Mouse (Mus musculus): ENCODE data around the gene Car5a. TPM values are rescaled to one million over a fixed set of nuclear protein-coding genes. Genes with fewer than 3 reads are reported as not detected.

Car5a gene
- total RNA-seq (2021): not detected
- long read RNA-seq, experiment 1, partial matches to known transcripts: 0 of 1 reads
- long read RNA-seq, experiment 1, other reads (novel, unspliced or antisense): 1 of 1 reads
- long read RNA-seq, experiment 2, partial matches to known transcripts: 0 of 1 reads
- long read RNA-seq, experiment 2, other reads (novel, unspliced or antisense): 1 of 1 reads

DNA sequence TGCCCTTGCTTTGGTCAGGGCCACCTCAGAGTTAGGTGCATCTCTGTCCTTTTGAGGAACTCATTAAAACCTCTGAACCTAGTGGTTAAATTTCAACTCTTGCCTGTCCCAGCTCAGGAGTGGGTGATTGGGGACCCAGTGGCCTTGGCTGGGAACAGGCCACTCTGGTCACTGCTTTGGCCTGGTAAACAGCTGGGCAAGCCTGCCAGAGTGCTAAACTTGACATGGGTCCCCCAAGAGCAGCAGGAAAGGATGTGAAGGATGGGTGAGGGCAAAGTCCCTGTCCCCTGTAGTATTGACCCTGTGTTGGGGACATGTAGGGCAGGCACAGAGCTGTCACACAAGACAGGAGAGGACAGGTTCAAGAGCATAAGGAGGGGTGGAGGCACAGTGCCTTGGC is at the start of gene Car5a:
TSS of gene Car5a (minus strand) at position 74 of the 400 bp plus-strand sequence.
- intact Hi-C loops (cut with DNase I; ENCODE audit: low total_unique reads): no loop called here
- DNase-seq: no peak

DNA sequence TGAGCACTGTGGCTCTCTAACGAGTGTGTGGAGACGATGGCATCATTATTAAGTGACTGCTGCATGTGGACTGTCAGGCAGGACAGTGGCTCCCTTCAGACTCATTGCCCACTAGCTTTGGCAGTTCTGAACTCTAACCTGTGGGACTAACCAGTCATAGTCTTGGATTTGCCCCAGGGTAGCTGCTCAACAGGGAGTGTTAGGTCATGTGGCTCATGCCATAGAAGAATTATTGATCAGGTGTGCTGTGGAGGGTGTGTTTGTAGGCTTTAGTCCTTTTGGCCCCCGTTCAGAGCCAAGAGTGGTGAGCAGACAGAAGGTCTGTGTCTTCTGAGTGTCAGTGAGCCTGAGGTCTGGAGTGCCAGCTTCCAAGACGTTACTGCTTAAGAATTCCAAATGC is 48.2 kb upstream of the Car5a start:
- no peak for DNase-seq
- intact Hi-C loops (cut with DNase I; ENCODE audit: low total_unique reads): no loop called here

DNA sequence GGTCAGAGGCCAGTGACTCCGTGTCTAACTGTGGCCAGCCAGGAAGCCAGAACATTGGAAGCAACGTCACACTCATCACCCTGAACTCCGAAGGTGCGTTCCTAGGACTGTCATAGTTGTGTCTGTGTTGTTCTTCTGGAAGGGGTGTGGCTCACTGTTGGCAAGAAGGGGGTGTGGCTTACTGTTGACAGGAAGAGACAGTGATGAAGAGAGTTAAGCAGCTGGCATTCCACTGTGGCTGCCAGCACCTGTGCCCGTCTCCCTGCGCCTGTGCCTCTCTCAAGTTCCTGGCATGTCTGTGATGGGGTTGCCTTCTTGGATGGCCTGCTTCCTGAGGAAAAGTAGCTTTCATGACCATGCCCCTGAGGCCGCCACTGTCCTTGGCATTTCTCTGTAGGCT is 46.9 kb upstream of the Car5a start:
- intact Hi-C loops (cut with DNase I; ENCODE audit: low total_unique reads): no loop called here
- peak; percentile 34 for DNase-seq

DNA sequence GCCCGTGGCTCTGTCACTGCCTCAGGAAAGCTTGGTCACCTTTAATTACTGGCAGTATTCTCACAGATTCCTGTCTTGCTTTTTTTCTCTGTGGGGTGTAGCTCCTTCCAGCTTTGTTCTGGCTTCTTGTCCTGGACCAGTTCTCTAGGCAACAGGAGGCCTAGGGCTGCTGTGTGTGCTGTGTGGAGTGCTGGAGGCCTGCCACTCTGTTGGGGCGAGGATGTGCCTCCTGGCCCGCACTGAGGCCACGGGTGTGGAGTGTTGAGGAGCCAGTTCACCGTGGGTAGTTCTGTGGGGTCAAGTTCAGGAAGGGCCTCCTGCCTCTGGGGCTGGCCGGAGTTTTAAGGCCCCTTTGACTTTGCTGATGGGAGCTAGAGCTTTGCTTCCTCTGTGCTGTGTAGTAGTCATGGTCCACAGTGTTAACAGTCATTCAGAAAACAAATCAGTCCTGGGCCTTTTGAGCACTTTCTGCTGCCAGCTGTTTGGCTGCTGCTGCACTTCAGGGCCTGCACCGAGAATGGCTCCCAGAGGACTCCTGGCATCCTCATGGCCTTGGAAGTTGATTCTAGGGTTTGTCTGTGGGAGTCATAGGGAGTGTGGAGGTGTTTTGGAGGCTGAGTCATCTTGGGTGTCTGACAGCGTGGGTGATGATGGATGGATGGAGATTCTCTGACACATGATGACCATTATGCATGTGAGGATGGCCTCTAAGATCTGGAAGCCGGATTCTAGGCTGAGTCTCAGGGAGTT is 46.0 kb upstream of the Car5a start:
- DNase-seq: no peak

DNA sequence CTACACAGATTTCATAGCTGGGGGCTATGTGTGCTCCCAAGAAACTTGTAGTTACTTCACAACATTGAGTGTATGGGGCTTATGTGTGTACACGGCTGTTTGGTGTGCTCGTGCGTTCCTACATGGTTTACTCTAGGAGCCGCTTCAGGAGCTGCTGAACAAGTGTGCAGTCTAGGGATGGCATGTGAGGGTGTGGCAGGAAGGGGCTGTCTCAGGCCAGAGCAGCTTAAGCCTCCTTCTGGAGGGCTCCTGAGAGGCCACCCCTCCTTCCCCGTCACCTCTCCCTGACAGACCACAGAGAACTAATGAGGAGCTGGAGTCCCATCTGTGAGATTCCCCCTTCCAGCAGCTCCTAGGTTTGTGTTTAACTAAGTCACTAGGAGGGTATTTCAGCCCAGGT is 43.2 kb upstream of the Car5a start:
- no peak for DNase-seq
- intact Hi-C loops (cut with DNase I; ENCODE audit: low total_unique reads): no loop called here

More for the DNA sequence above, 46.0 kb upstream of the Car5a start:
- intact Hi-C loops (cut with DNase I; ENCODE audit: low total_unique reads): no loop called here

DNA sequence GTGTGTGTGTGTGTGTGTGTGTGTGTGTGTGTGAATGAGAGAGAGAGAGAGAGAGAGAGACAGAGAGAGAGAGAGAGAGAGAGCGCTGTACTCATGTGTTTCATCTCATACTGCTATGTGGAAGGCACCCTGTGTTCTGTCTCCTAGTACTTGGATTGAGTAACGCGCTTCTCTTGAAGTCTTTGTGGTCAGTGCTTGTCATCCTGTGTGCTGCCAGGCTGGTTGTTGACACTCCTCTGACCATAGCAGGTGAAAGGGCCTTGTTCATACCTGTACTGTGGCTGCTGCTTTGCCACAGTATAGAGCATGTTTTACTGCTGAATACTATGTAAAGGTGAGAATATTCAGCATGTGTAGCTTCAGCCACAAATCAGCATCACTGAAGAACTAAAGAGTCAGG is 41.0 kb upstream of the Car5a start:
- no peak for DNase-seq
- intact Hi-C loops (cut with DNase I; ENCODE audit: low total_unique reads): no loop called here

DNA sequence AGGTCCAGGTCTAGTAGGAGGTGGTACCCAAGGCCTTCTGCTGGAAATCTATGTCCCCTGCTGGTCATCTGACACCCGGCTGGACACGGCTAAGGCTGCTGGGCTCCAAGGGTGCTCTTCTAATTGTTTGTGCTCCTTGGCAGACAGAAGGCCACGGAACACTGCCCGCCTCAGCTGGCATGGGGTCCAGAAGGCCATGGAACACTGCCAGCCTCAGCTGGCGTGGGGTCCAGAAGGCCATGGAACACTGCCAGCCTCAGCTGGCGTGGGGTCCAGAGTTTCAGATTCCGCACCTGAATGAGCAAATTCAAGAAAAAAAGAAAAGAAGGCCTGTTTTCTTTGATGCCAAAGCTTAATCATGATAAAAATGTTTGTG is 36.8 kb upstream of the Car5a start:
- intact Hi-C loops (cut with DNase I; ENCODE audit: low total_unique reads): loop anchor here (5.0 kb wide), 1 partner anchor 161 kb away; no protein-coding TSS in a partner anchor
- no peak for DNase-seq

DNA sequence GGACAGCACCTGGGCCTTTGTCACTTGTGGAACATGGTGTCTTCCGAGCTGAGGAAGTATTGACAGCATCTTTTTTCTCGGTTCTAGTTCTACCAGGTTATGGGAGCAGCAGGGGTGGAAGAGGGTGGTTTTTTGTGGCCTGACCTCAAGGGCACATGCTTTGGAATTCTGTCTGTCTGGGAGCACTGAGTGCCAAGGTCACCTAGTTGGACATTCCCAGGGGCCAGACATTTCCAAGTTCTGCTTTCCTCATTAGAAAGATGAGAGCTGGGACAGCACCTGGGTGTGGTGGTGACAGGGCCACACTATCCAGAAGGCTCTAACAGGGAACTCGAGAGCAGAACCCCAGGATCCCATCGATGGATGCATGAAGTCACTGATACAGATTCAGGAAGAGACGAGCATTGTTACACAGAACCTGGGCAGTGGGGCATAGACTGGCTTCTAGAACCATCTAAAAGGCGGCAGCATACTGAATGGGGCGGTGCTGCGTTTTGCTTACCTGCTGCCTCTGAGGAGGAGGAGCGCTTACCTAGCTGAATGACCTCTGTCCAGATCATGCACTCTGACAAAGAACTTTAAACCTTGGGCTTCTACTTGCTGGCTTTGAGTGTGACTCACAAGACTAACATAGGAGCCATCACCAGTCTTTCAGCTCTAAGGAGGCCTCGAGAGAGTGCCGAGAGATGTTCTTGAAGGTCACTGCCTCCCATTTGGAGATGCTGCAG is 36.3 kb upstream of the Car5a start:
- DNase-seq: no peak
- intact Hi-C loops (cut with DNase I; ENCODE audit: low total_unique reads): loop anchor here (5.0 kb wide), 1 partner anchor 161 kb away; no protein-coding TSS in a partner anchor

DNA sequence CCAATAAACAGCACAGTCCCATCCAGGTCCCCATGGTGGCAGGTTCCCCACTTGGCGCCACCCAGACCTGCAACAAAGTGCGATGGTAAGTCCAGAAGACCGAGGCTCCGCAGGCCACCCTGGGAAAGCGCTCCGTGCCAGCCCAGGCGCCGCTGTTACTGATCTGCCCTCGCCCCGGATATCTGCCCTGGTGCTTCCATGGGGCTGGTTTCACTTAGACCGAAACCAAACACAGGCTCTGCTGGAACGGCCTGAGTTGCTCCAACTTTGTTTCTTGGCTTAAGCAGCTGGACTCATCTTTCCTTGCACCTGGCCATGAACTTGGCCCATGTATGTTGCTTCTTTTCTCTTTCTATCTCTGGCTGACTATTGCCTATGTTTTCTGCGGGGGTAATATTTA is 34.0 kb upstream of the Car5a start:
- peak; percentile 63 for DNase-seq
- intact Hi-C loops (cut with DNase I; ENCODE audit: low total_unique reads): loop anchor here (5.0 kb wide), 1 partner anchor 289 kb away; no protein-coding TSS in a partner anchor

DNA sequence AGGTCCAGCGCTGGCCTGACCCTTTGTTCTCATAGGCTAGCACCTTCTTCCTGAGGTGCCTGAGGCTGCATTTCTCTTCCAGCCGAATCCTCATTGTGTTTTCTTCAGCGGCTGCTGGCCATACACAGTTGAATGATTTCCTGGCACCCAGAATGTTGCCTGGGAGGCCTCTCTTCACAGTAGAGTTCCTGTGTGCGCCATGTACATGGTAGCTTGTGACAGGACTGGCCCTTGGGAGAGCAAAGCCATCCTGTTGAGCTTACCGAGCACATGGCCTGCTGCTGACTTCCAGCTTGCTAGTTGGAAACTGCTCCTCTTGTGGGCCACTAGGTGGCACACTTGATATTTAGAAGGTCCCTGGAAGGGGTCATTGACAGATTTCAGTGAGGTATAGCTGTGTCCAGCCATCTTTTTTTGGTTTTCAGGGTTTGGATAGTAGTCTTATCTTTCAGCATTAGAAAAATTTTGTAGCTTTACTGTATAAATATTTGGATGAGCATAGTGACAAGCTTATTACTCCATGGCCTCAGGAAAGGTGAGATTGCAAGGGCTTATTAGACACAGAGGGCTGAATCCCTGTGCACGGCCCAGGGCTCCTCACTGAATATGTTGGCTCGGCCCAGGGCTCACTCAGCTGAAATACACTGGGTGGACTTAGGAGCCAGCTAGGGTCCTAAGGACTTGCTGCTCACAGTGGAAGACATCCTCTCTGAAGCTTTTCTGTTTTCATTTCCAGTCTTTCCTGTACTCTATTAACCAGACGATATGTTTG is 33.3 kb upstream of the Car5a start:
- intact Hi-C loops (cut with DNase I; ENCODE audit: low total_unique reads): loop anchor here (5.0 kb wide), 1 partner anchor 289 kb away; no protein-coding TSS in a partner anchor
- no peak for DNase-seq

DNA sequence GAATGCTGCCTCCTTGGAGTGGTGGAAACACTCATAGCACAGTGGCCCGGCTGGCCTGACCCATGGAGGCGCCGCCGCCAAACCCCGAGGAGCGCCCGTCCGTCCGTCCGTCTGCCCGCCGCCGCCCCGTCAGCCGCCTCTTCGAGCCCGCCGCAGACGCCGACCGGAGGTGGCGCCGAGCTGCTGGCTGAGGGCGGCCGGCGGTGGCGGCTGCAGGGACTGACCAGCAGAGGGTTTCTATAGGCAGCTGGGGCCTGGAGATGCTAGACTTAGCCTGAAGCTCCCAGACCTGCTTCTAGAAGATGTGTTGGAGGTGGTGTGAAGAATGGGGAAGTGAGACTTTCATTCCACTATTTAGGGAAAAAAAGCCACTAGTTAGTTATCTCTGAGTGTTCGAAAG is 29.2 kb upstream of the Car5a start:
- intact Hi-C loops (cut with DNase I; ENCODE audit: low total_unique reads): no loop called here
- DNase-seq: no peak

DNA sequence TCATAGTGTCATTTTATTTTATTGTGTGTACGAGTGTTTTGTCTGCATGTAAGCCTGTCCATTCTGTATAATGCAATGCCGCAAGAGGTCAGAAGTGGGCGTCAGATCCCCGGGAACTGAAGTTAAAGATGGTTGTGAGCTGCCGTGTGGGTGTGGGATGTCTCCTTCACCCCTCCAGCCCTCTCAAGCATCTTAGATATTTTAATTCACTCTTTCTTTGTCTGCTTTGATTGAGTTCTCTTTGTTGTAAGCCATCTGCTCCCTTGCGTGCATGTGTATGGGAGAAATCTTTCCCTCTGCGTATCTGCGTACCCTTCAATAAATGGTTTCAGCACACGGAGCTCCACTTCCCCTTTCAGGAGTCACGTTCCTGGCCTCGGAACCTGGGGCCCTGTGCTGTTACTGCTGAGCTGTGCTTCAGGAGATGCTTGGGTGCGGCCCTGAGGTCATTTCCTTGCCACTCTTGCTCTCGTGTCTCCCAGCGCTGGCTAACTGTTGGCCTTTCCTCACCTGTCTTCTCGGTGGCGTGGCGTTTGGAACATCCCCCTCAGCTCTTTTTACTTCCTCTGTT is 26.9 kb upstream of the Car5a start:
- DNase-seq: no peak
- intact Hi-C loops (cut with DNase I; ENCODE audit: low total_unique reads): no loop called here

DNA sequence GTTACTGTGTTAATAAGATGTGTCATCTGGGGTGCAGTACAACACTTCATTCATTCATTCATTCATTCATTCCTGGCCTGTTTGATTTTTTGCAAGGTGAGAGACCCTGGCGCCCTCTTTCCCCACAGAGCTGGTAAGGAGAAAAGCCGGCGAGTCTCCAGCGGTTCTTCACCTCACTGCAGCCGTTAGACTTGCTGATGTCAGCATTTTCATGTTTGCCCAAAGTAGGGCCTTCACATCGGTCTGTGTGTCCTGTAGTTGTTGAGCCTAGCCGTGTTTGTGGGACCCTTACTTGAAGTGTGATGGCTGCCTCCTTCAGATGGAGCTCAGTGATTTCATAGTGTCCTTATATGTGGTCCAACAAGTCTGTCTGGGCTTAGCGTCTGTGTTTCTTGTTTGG is 25.5 kb upstream of the Car5a start:
- no peak for DNase-seq
- intact Hi-C loops (cut with DNase I; ENCODE audit: low total_unique reads): no loop called here

DNA sequence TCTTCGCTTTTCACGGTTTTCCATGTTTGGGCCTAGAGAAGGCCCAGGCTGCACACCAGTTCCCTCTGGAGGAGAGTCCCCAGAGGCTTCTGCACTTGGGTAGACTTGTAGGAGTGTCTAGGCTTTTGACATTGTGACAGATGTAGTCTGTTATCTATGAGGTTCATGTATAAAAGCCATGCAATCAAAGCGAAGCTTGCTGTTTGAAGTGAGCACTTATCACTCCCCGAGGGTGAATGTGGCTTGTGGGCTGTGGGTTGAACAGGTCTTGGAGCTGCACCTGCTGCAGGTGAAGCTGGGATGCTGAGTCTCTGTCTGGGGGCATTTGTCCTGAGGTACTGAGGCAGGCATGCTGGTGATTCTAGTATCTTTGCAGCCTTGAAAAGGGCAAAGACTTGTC is 23.8 kb upstream of the Car5a start:
- DNase-seq: no peak
- intact Hi-C loops (cut with DNase I; ENCODE audit: low total_unique reads): no loop called here

DNA sequence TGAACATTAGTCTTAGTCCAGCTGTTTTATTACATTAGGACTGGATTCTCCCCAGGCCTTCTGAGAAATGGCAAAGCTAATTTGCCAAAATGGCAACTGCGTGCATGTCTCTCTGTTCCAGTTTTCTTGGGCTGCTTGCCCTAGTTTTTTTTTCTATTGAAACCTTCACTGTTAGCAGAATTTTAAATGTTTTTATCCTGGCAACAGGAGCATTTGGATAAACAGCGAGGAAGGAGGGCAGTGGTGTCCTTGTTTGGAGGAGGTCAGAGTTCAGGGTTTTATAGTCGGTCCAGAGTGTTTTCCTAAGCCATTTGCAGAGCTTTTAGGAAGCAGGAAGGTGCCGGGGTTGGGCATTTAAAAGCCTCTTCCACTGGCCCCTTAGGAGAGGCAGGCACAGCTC is 23.3 kb upstream of the Car5a start:
- no peak for DNase-seq
- intact Hi-C loops (cut with DNase I; ENCODE audit: low total_unique reads): no loop called here

DNA sequence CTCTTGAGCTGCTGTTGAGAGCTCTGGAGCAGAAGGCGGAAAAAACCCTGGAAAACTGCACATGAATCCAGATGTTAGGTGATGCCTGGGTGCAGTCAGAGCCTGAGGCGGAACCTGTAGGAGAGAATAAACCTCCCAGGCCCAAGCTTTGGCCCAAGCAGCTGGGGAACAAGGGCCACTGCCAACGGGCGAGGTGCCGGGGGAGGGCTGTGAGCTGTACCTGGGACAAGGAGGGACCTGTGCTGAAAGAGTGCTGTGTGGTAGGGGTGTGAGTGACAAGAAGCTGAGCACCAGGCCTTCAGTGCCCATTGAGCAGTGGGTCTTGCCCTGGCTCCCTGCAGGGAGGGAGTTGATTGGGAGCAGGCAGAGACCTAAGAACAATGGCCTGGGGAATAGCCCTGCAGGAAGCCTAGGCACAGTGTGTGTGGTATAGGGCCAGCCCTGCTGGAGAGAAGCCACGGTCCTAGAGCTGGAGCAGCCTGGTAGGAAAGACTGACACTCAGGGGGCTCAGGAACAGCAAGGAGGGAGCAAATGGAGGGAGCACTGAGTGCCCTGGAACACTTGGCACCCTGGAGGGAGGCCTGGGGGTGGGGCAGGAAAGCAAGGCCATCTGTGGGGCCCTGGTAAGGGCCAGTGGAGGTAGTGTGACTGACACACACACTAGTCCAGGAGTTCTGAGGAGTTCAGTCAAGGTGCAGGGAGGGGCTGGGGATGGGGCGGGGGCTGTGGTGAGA is 22.2 kb upstream of the Car5a start:
- DNase-seq: peak; percentile 41
- intact Hi-C loops (cut with DNase I; ENCODE audit: low total_unique reads): no loop called here

DNA sequence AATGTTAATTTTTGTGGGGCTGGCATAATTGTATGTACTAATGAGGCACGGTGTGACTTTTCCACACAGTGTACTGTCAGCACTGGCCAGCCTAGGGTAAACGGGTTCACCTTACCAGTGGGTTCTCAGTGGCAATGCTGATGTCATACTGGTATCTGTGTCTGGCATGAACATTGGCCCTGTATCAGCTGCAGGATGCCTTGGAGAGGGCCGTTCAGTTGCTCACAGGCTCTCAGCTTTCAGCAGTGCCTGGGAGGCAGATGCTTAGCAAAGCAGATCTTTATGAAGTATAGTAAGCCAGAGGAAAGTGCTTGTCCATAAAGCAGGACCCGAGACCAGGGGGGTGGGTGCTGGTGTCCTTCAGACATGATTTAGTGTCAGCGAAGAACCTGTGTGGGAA is 21.4 kb upstream of the Car5a start:
- DNase-seq: peak; percentile 39
- intact Hi-C loops (cut with DNase I; ENCODE audit: low total_unique reads): no loop called here

DNA sequence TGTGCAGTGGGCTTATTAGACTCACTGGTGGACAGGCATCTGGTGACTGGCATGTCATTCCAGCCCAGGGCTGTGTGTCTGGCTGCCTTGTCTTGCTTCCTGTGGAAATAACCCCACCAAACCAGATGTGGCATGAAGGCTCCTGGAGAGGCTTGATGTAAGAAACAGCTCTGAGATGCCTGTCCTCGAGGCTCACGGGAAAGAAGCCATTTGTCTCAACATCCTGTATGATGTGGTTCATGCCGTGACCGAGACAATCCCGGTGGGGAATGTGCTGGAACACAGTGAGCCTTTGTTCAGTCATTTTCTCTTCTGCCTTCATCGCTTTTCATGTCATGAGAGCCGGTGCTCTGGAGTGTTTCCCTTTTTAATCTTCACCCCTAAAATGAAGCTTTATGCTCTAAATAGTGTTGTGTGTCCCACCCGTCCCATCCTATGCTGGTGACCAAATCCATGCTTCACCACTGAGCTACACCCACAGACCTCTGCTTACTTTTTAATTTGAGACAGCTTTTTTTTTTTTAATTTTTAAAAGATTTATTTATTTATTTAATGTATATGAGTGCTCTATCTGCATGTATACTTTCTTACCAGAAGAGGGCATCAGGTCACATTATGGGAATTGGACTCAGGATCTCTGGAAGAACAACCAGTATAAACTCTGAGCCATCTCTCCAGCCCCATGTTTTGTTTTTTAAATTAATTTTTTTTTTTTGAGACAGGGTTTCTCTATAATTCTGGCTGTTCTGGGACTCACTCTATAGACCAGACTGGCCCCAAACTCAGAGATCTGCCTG is 20.2 kb upstream of the Car5a start:
- DNase-seq: peak; percentile 44
- intact Hi-C loops (cut with DNase I; ENCODE audit: low total_unique reads): no loop called here
